Mouse (Mus musculus): Measurements from ENCODE around the gene Frmd4a. TPM values are rescaled to one million over a fixed set of nuclear protein-coding genes. Genes with fewer than 3 reads are reported as not detected.
A peak's percentile ranks its signal among the peaks of the same experiment; 100 is the strongest.

Frmd4a gene
- polyA plus RNA-seq, 1 experiment from 2014 or later, result 51.5 TPM

DNA sequence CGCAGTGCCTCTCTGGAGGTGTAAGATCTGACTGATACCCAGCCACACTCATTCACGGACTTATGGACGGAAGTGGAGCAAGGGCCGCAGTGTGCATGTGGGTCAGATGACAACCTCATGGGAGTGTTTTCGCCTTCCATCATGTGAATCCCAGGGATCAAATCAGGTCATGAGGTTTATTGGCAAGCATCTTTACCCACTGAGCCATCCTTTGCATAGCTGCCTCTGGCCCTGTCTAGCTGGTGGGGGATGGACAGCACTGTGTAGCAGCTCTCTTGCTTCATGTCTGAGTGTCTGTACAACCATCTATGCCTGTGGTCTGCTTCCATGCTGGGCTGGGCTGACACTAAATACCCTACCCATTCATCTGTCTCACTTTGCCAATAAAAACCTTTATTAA lies 443.4 kb downstream of the Frmd4a start:
- H3K4me2 ChIP-seq, result no peak overlapping the region
- ATAC-seq (ENCODE audit: low FRiP score), result no peak; the same call in 1 of the 2 replicates
- no peaks in the 10 kb centered on the region for H3K9me3 ChIP-seq (replicated peaks)
- H3K36me3 ChIP-seq, result no peaks in the 10 kb centered on the region
- WGBS, result 66% methylated on average over 5 of the region's 5 CpGs
- no peak overlapping the region for H3K4me3 ChIP-seq (replicated peaks)
- no peak overlapping the region for H3K9ac ChIP-seq (replicated peaks)
- no peak overlapping the region for H3K27ac ChIP-seq (replicated peaks)
- H3K27me3 ChIP-seq (replicated peaks), result no peaks in the 10 kb centered on the region
- peaks cover 42% of the 10 kb centered on the region for H3K4me1 ChIP-seq

DNA sequence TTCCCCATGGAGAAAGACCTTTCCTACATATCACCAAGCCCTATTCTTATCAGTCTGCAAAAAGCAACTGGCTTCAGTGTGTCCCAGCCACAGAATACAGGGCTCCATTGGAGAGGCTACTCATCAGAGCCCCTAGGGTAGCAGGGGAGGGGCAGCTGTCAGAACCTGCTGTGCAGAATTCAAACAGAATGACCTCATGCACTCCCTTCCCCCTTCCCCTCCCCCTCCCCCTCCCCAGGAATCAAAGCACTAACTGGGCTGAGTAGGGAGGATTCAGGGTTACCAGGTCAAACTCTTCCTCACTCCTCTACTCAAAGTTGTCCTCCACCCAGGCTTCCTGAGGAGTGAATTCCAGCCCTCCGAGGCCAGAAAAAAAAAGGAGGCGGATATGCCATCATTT lies 444.0 kb downstream of the Frmd4a start:
- no peak overlapping the region for H3K9ac ChIP-seq (replicated peaks)
- H3K27ac ChIP-seq (replicated peaks), result no peak overlapping the region
- no peak overlapping the region for H3K4me2 ChIP-seq
- 24% methylated on average over 2 of the region's 2 CpGs for WGBS
- no peaks in the 10 kb centered on the region for H3K27me3 ChIP-seq (replicated peaks)
- H3K9me3 ChIP-seq (replicated peaks), result no peaks in the 10 kb centered on the region
- H3K4me1 ChIP-seq, result peaks cover 47% of the 10 kb centered on the region
- no peak for ATAC-seq (ENCODE audit: low FRiP score)
- no peak overlapping the region for H3K4me3 ChIP-seq (replicated peaks)
- H3K36me3 ChIP-seq, result no peaks in the 10 kb centered on the region

DNA sequence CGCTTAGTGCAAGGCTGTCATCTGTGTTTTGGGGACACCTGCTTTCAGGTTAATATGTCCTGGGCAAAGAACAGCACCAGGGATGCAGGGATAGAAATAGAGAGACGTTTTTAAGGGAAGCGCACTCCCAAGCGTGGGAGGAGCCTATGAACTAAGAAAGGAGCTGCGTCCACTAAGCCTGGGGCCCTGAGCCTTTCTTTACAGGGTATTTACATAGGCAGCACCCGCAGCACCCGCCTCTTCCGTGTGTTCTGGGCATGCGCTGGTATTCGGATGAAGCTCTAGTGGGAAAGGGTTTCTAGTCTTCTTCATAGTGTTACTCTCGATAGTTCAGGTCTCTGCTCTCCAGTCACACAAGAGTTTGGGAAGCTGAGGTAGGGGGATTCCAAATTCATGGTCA lies 445.0 kb downstream of the Frmd4a start:
- 24% methylated on average over 11 of the region's 11 CpGs for WGBS
- no peak overlapping the region for H3K27ac ChIP-seq (replicated peaks)
- no peak overlapping the region for H3K4me3 ChIP-seq (replicated peaks)
- ATAC-seq (ENCODE audit: low FRiP score), result no peak
- no peak overlapping the region for H3K9ac ChIP-seq (replicated peaks)
- H3K4me1 ChIP-seq, result peaks cover 48% of the 10 kb centered on the region
- no peaks in the 10 kb centered on the region for H3K36me3 ChIP-seq
- no peaks in the 10 kb centered on the region for H3K9me3 ChIP-seq (replicated peaks)
- no peak overlapping the region for H3K4me2 ChIP-seq
- no peaks in the 10 kb centered on the region for H3K27me3 ChIP-seq (replicated peaks)

DNA sequence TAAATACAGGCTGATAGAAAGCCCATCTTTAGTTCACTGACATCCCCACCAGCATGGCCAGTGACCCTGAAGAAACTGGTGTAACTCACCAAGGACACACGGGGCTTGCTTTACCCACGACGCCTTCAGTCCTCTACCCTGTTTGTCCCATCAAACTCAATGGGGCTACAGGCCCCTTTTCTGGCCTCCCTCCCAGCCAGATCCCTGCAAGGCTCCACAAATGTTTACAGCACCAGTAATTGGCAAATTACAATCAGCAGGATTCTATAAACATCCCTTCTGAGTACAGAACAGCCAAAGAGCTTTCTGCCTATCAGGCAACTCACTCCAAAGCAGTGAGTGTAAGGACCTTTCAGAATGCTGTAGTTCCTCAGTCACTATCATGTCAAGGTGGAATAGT lies 448.6 kb downstream of the Frmd4a start:
- WGBS, result 33% methylated on average over 3 of the region's 3 CpGs
- Histone ChIP-seq H3K4me2 (no peak overlapping the region), H3K4me3 (replicated peaks) (no peak overlapping the region), H3K27me3 (replicated peaks) (no peaks in the 10 kb centered on the region), H3K9ac (replicated peaks) (no peak overlapping the region), H3K36me3 (peaks cover 5% of the 10 kb centered on the region; the same call in 1 of the 2 replicates), H3K27ac (replicated peaks) (no peak overlapping the region), H3K4me1 (peaks cover 25% of the 10 kb centered on the region), H3K9me3 (replicated peaks) (no peaks in the 10 kb centered on the region)
- ATAC-seq (ENCODE audit: low FRiP score), result no peak

DNA sequence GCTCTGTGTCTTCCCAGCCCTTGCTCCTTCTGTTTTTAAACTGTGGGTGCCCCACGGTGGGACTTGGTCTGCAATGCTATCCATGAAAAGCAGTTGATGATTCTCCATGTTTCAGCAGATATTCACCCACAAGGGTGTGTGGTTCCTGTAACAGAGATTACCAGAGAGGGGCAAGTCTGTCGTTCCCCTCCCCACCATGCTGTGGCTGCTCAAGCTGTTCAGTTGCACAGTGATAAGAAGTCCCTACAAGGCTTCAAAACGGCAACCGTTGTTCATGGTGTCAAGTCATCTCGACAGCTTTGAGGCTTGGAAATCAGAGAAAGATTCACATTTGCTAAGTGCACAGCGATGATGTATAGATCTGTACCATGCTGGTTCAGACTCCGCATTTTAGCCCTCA lies 449.8 kb downstream of the Frmd4a start:
- Histone ChIP-seq H3K4me3 (replicated peaks) (no peak overlapping the region), H3K4me2 (no peak overlapping the region), H3K9me3 (replicated peaks) (no peaks in the 10 kb centered on the region), H3K9ac (replicated peaks) (no peak overlapping the region), H3K4me1 (peaks cover 15% of the 10 kb centered on the region), H3K27ac (replicated peaks) (no peak overlapping the region), H3K27me3 (replicated peaks) (no peaks in the 10 kb centered on the region), H3K36me3 (peaks cover 5% of the 10 kb centered on the region; the same call in 1 of the 2 replicates)
- no peak for ATAC-seq (ENCODE audit: low FRiP score)
- 94% methylated on average over 7 of the region's 7 CpGs for WGBS

DNA sequence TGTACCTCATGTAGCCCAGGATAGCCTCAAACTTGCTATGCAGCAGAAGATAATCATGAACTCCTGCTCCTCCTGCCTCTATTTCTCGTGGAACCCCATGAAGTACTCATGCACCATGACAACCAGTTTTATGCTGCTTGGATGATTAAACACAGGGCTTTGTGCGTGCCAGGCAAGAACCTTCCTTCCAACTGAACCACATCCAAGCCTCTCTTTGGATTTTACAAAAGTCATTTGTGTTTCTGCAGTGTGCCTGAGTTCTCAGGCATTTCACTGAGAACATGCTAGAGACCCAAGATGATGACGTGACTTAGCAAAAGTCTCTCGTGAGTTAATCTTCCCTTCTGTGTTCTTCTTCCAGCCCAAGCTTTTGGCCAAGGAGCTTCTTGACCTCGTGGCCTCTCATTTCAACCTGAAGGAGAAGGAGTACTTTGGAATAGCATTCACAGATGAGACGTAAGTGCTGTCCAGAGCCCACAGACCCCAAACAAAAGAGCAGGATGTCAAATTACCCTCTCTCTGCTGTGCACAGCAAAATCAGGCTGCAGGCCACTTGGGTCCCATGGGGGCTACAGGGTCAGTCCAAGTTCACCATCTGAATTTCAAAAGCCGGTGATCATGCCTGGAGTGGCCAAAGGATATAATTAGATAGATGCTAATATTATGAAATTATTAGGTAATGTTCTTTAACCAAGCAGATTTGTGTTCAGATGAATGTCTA lies 455.4 kb downstream of the Frmd4a start:
- no peak overlapping the region for H3K9ac ChIP-seq (replicated peaks)
- WGBS, result 37% methylated on average over 7 of the region's 7 CpGs
- ATAC-seq (ENCODE audit: low FRiP score), result no peak
- peaks cover 15% of the 10 kb centered on the region for H3K4me1 ChIP-seq
- peaks cover 13% of the 10 kb centered on the region for H3K36me3 ChIP-seq
- no peak overlapping the region for H3K4me3 ChIP-seq (replicated peaks)
- H3K27me3 ChIP-seq (replicated peaks), result no peaks in the 10 kb centered on the region
- H3K27ac ChIP-seq (replicated peaks), result peak overlapping the region; percentile 35
- H3K4me2 ChIP-seq, result no peak overlapping the region
- no peaks in the 10 kb centered on the region for H3K9me3 ChIP-seq (replicated peaks)

DNA sequence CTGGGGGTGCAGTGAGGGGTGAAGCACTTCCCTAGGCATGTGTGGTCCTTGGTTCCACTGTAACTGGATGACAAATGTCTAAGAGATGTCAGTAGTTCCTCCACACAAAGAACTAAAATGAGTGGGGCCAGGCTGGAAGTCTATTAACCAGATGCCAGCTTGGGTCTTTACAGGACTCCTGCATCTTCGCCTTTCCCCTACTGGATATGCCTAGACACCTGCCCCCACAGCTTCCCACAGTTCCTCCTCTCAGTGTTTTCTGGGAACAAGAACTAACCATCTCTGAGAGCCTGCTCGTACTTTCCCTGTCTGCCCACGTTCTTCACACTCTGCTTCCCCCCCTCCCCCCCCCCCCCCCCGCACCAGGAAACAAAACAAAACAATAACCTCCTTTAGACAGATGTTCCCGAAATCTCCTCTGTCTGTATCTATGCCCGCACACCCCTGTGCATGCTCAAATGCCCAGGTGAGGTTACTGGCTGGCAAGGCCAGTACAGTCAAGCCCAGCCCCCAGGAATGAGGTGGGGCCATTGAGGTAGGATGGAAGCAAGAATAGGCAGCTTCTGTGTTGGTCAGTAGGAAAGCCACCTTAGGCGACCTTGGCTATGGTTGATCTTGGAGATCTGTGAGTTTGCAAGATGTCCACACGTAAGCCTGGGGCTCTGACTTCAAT lies 456.5 kb downstream of the Frmd4a start:
- ATAC-seq (ENCODE audit: low FRiP score), result no peak
- Histone ChIP-seq H3K9me3 (replicated peaks) (no peaks in the 10 kb centered on the region), H3K36me3 (peaks cover 8% of the 10 kb centered on the region), H3K9ac (replicated peaks) (no peak overlapping the region), H3K27ac (replicated peaks) (0 out of 2 replicates have a peak overlapping the region, but pooled peaks have one; percentile 37), H3K27me3 (replicated peaks) (no peaks in the 10 kb centered on the region), H3K4me2 (no peak overlapping the region), H3K4me3 (replicated peaks) (no peak overlapping the region), H3K4me1 (peaks cover 15% of the 10 kb centered on the region)
- WGBS, result 80% methylated on average over 7 of the region's 8 CpGs

DNA sequence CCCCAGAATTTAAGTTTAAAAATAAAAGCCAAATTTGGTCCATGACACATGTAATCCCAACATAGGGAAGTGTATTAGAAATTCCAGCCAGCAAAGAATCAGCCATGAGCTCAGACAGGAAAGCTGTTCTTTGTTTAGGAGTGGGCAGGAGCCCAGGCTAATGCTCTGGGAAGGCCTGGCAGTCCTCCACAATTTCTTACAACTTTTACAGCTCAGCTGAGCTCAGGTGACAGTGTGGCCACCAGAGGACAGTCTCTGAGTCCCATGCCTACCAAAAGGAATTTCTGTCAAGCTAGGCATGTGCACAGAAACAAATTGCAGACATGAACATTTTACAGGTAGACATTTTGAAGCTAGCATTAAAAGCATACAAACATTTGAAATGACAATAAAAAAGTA lies 457.0 kb downstream of the Frmd4a start:
- H3K9me3 ChIP-seq (replicated peaks), result no peaks in the 10 kb centered on the region
- H3K27me3 ChIP-seq (replicated peaks), result no peaks in the 10 kb centered on the region
- H3K9ac ChIP-seq (replicated peaks), result no peak overlapping the region
- H3K36me3 ChIP-seq, result peaks cover 8% of the 10 kb centered on the region
- H3K27ac ChIP-seq (replicated peaks), result no peak overlapping the region
- no peak for ATAC-seq (ENCODE audit: low FRiP score)
- no peak overlapping the region for H3K4me2 ChIP-seq
- no peak overlapping the region for H3K4me3 ChIP-seq (replicated peaks)
- H3K4me1 ChIP-seq, result peaks cover 15% of the 10 kb centered on the region

DNA sequence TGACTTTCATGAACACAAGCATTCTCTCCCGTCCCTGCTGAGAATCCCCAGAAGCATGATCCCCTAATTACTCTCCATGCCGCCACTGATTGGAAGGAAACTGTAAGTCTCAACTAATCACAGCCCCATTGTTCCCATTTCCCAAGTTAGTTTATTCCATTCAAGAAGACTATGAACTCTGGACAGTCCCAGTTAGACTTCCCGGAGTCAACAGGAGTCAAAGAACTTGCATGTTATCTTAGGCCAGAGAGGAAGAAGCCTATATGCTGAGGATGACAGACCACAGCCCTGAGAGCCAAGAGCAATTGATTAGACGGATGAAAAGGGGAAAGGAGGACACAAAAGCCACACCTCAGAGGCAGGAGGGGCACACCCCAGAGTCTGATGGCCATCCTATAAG lies 458.5 kb downstream of the Frmd4a start:
- 70% methylated on average over 4 of the region's 4 CpGs for WGBS
- H3K4me2 ChIP-seq, result no peak overlapping the region

DNA sequence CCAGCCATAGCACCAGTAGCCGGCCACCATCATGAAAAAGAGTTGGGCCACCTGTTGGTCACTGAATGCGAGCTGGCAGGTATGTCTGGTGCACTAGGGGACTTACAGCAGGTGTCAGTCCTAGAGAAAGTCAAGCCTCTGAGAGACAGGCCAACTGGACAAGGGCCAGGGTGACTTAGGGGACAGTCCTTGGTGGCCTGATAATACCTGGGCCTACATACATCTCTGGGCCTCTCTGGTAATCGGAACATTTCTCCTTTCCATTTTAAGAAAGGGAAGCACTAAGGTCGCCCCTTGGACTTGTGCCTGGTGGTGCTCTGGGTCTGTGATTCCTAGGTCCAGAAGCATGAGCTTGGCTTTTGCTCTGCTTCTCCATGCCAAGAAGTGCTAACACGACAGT lies 459.1 kb downstream of the Frmd4a start:
- Histone ChIP-seq H3K27me3 (replicated peaks) (no peaks in the 10 kb centered on the region), H3K4me1 (peaks cover 25% of the 10 kb centered on the region), H3K9ac (replicated peaks) (no peak overlapping the region), H3K4me3 (replicated peaks) (no peak overlapping the region), H3K27ac (replicated peaks) (no peak overlapping the region), H3K36me3 (peaks cover 8% of the 10 kb centered on the region), H3K9me3 (replicated peaks) (no peaks in the 10 kb centered on the region), H3K4me2 (no peak overlapping the region)
- no peak for ATAC-seq (ENCODE audit: low FRiP score)
- 93% methylated on average over 5 of the region's 5 CpGs for WGBS

More for the DNA sequence above, 458.5 kb downstream of the Frmd4a start:
- no peak for ATAC-seq (ENCODE audit: low FRiP score)
- H3K27ac ChIP-seq (replicated peaks), result no peak overlapping the region
- no peak overlapping the region for H3K9ac ChIP-seq (replicated peaks)
- peaks cover 8% of the 10 kb centered on the region for H3K36me3 ChIP-seq
- peaks cover 21% of the 10 kb centered on the region for H3K4me1 ChIP-seq
- no peaks in the 10 kb centered on the region for H3K9me3 ChIP-seq (replicated peaks)
- H3K27me3 ChIP-seq (replicated peaks), result no peaks in the 10 kb centered on the region
- no peak overlapping the region for H3K4me3 ChIP-seq (replicated peaks)

DNA sequence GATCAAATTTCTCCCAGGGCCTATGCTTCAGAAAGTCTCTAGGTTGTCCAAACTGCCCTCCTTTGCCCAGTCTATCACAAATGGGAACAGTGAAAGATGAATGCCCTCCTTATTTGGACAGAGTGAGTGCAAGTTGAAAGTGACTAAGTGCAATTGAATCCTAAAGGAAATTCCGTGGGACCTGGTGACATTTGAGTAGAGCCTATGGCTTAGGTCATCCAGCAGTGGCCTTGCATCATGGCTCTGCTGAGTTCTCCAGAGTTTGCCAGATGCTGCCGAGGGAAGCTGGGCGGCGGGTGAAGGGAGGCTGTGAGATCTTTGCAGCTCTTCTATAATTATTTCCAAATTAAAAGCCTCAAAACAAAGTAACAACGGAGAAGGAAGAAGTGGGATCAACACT lies 459.8 kb downstream of the Frmd4a start:
- Histone ChIP-seq H3K9me3 (replicated peaks) (no peaks in the 10 kb centered on the region), H3K27ac (replicated peaks) (no peak overlapping the region), H3K4me3 (replicated peaks) (no peak overlapping the region), H3K27me3 (replicated peaks) (no peaks in the 10 kb centered on the region), H3K9ac (replicated peaks) (no peak overlapping the region), H3K4me1 (peaks cover 25% of the 10 kb centered on the region), H3K36me3 (peaks cover 8% of the 10 kb centered on the region), H3K4me2 (no peak overlapping the region)
- 83% methylated on average over 5 of the region's 5 CpGs for WGBS
- ATAC-seq (ENCODE audit: low FRiP score), result no peak

DNA sequence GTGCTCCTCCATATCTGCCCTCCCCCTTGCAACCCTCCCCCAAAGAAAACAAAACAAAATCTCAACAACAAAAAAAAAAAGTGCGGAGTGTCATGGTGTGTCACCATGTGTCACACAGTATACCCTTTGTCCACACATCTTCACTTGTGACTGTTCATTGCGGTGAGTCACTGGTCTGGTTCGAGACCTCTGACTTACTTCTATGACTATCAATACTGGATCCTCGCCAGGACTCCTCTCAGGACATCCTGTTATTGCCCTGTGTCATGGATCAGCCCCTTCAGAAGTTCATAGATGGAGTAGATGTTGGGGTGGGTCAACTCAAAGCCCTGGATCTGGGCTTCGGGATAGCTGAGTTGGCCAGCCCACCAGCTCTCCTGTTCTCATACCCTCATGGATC lies 462.7 kb downstream of the Frmd4a start:
- Histone ChIP-seq H3K4me1 (peaks cover 13% of the 10 kb centered on the region), H3K9ac (replicated peaks) (no peak overlapping the region), H3K4me2 (no peak overlapping the region), H3K27ac (replicated peaks) (no peak overlapping the region), H3K4me3 (replicated peaks) (no peak overlapping the region), H3K9me3 (replicated peaks) (no peaks in the 10 kb centered on the region), H3K27me3 (replicated peaks) (no peaks in the 10 kb centered on the region), H3K36me3 (peaks cover 8% of the 10 kb centered on the region)
- WGBS, result 94% methylated on average over 5 of the region's 5 CpGs
- no peak for ATAC-seq (ENCODE audit: low FRiP score)
